Mouse (Mus musculus): ENCODE results near the gene Kmt2e.

Kmt2e gene

GRCm38 (mm10) chr5:23500715-23501114, 66.5 kb downstream of the Kmt2e start:
- WGBS: 64% methylated on average over 6 of the region's 6 CpGs

GRCm38 (mm10) chr5:23501582-23502316, 67.5 kb downstream of the Kmt2e start:
- WGBS: 41% methylated on average over 13 of the region's 13 CpGs

- 72% methylated on average over 13 of the region's 13 CpGs for WGBS
Observed at GRCm38 (mm10) chr5:23502317-23502937, 68.2 kb downstream of the Kmt2e start.

- 63% methylated on average over 3 of the region's 3 CpGs for WGBS
Observed at GRCm38 (mm10) chr5:23505578-23505977, 71.3 kb downstream of the Kmt2e start.

GRCm38 (mm10) chr5:23507210-23507609, 73.0 kb downstream of the Kmt2e start:
- 35% methylated on average over 4 of the region's 4 CpGs for WGBS

GRCm38 (mm10) chr5:23508630-23509029, 74.4 kb downstream of the Kmt2e start:
- 64% methylated on average over 6 of the region's 6 CpGs for WGBS

GRCm38 (mm10) chr5:23511456-23511855, 77.2 kb downstream of the Kmt2e start:
- 94% methylated on average over 5 of the region's 5 CpGs for WGBS

GRCm38 (mm10) chr5:23512556-23512955, 78.3 kb downstream of the Kmt2e start:
- 91% methylated on average over 7 of the region's 7 CpGs for WGBS

GRCm38 (mm10) chr5:23513468-23513867, 79.2 kb downstream of the Kmt2e start:
- 79% methylated on average over 13 of the region's 13 CpGs for WGBS

- 90% methylated on average over 10 of the region's 10 CpGs for WGBS
Observed at GRCm38 (mm10) chr5:23515038-23515437, 80.8 kb downstream of the Kmt2e start.

- 80% methylated on average over 3 of the region's 3 CpGs for WGBS
Observed at GRCm38 (mm10) chr5:23516962-23517361, 82.7 kb downstream of the Kmt2e start.

- WGBS: 37% methylated on average over 4 of the region's 4 CpGs
Observed at GRCm38 (mm10) chr5:23517839-23518238, 83.6 kb downstream of the Kmt2e start.

- WGBS: 69% methylated on average over 3 of the region's 3 CpGs
Observed at GRCm38 (mm10) chr5:23518673-23519072, 84.4 kb downstream of the Kmt2e start.

GRCm38 (mm10) chr5:23519679-23520078, 85.4 kb downstream of the Kmt2e start:
- WGBS: 87% methylated on average over 3 of the region's 3 CpGs

- 89% methylated on average over 1 of the region's 1 CpGs for WGBS
Observed at GRCm38 (mm10) chr5:23521645-23522044, 87.4 kb downstream of the Kmt2e start.

- WGBS: 73% methylated on average over 3 of the region's 3 CpGs
Observed at GRCm38 (mm10) chr5:23523936-23524335, 89.7 kb downstream of the Kmt2e start.

- WGBS: 52% methylated on average over 3 of the region's 3 CpGs
Observed at GRCm38 (mm10) chr5:23524621-23525020, 90.4 kb downstream of the Kmt2e start.

GRCm38 (mm10) chr5:23531100-23531499, 96.9 kb downstream of the Kmt2e start:
- 75% methylated on average over 6 of the region's 6 CpGs for WGBS

GRCm38 (mm10) chr5:23531541-23532096, 97.4 kb downstream of the Kmt2e start:
- 49% methylated on average over 7 of the region's 7 CpGs for WGBS

- 56% methylated on average over 7 of the region's 7 CpGs for WGBS
Observed at GRCm38 (mm10) chr5:23535692-23536091, 101.5 kb downstream of the Kmt2e start.

- 70% methylated on average over 5 of the region's 5 CpGs for WGBS
Observed at GRCm38 (mm10) chr5:23551687-23552086, 117.4 kb downstream of the Kmt2e start.

GRCm38 (mm10) chr5:23553338-23553737, 119.1 kb downstream of the Kmt2e start:
- 54% methylated on average over 3 of the region's 3 CpGs for WGBS
